ENCODE assay signal across 29 mouse cellular contexts in genomic region chr15:61428818-61429415, GRCm38 (mm10).
DNase-seq lines count a peak whose midpoint lies in the region; ATAC-seq lines count a peak whose summit lies in the region.
"Had no signal": no experiment of that assay in that cellular context is flagged by ENCODE, and none has a peak within 500 bp of the region (broad histone marks: within the 10 kb centered on the region; RNA-seq: fewer than 3 reads in every experiment).

No protein-coding gene starts in this region.

- no peak overlapping the region for H3K4me3 ChIP-seq in midbrain, embryonic 13.5 days (replicated peaks)
- H3K4me3 ChIP-seq: erythroblast, embryonic 14.5 days; gastrocnemius, adult 2 months; heart, embryonic 13.5 days; kidney, embryonic 15.5 days; layer of hippocampus, adult 2 months; liver, embryonic 12.5 days; midbrain, embryonic 15.5 days had no signal

- 82% methylated on average over 2 of the region's 2 CpGs for WGBS in midbrain, embryonic 13.5 days

- no peak overlapping the region for H3K27ac ChIP-seq in midbrain, embryonic 13.5 days
- H3K27ac ChIP-seq: gastrocnemius, adult 2 months; heart, embryonic 13.5 days; hindbrain, embryonic 14.5 days; kidney, embryonic 15.5 days; layer of hippocampus, adult 2 months; liver, embryonic 12.5 days; midbrain, embryonic 15.5 days; stomach, postnatal 0 days had no signal

- peak; percentile 81 for ATAC-seq in inflammation-experienced regulatory T-cells, adult 6 months
- ATAC-seq in midbrain, embryonic 13.5 days: no peak
- ATAC-seq: forebrain, embryonic 16.5 days; liver, embryonic 12.5 days; liver, postnatal 0 days; midbrain, embryonic 15.5 days had no signal

- H3K9me3 ChIP-seq in midbrain, embryonic 13.5 days: no peaks in the 10 kb centered on the region
- H3K9me3 ChIP-seq: G1E; heart, embryonic 13.5 days; kidney, embryonic 15.5 days; liver, embryonic 12.5 days; midbrain, embryonic 15.5 days had no signal

- no peak overlapping the region for H3K9ac ChIP-seq in midbrain, embryonic 13.5 days (replicated peaks)
- H3K9ac ChIP-seq: heart, embryonic 13.5 days; hindbrain, embryonic 14.5 days; kidney, embryonic 15.5 days; liver, embryonic 12.5 days; liver, postnatal 0 days; midbrain, embryonic 15.5 days had no signal

- H3K36me3 ChIP-seq in midbrain, embryonic 13.5 days: no peaks in the 10 kb centered on the region
- H3K36me3 ChIP-seq: G1E; heart, embryonic 13.5 days; kidney, embryonic 15.5 days; liver, embryonic 12.5 days; midbrain, embryonic 15.5 days had no signal

- no peak overlapping the region for H3K4me2 ChIP-seq in midbrain, embryonic 13.5 days (replicated peaks)
- H3K4me2 ChIP-seq: heart, embryonic 13.5 days; hindbrain, embryonic 14.5 days; kidney, embryonic 15.5 days; liver, embryonic 12.5 days; midbrain, embryonic 15.5 days had no signal

- DNase-seq in CD4-positive helper T cell, adult 2 months (ENCODE audit: low read depth, low spot score): peak; percentile 37
- DNase-seq in T-cell, adult 2 months (ENCODE audit: low spot score): peak; percentile 52
- DNase-seq in thymus, postnatal 14 days: peak; percentile 62
- no peak for DNase-seq in right cerebral cortex, adult 18-20 months
- no peak for DNase-seq in adrenal gland, adult 2 months
- no peak for DNase-seq in cerebellum, postnatal 10 days
- DNase-seq: cerebellum, adult 11 months; cerebellum, postnatal 14 days; gastrocnemius, adult 2 months; heart, postnatal 10 days; kidney, adult 18-20 months; kidney, postnatal 36 days; layer of hippocampus, postnatal 36 days; left cerebral cortex, postnatal 4 days; liver, postnatal 0 days; lung, postnatal 10 days; right cerebral cortex, postnatal 4 days had no signal

- no peaks in the 10 kb centered on the region for H3K27me3 ChIP-seq in midbrain, embryonic 13.5 days
- H3K27me3 ChIP-seq: heart, embryonic 13.5 days; kidney, embryonic 15.5 days; liver, embryonic 12.5 days; midbrain, embryonic 15.5 days had no signal

- H3K4me1 ChIP-seq in midbrain, embryonic 13.5 days (replicated peaks): no peaks in the 10 kb centered on the region
- H3K4me1 ChIP-seq: heart, embryonic 13.5 days; kidney, embryonic 15.5 days; liver, embryonic 12.5 days; midbrain, embryonic 15.5 days had no signal

Comparison
In these comparisons a context has a peak if more than half of its experiments do, and no peak if none do; other contexts are left out.
1. DNase-seq: peak in CD4-positive helper T cell, adult 2 months (single experiment), T-cell, adult 2 months (single experiment) and thymus, postnatal 14 days (single experiment); none in right cerebral cortex, adult 18-20 months (single experiment), adrenal gland, adult 2 months (single experiment) and cerebellum, postnatal 10 days (0 of 2).